Mouse (Mus musculus) heart, postnatal 0 days (tissue): ENCODE measurements around the gene Sgsh. TPM values are rescaled to one million over a fixed set of nuclear protein-coding genes. Genes with fewer than 3 reads are reported as not detected.
"Not testable (repeated sequence)": the region's sequence is repeated elsewhere in the genome, so short reads cannot be mapped to it uniquely, and the experiment has no call there.

Experiments used
- ATAC-seq: fragments of 200-750 bp; cut with Nextera tagmentation; 2 replicates; pipeline ENCODE4 v1.8.0; 2017; ENCODE audit warnings: low read depth, moderate number of reproducible peaks, moderate library complexity; ENCODE audit not compliant: insufficient read depth
- DNase-seq: peaks from one replicate; pipeline ENCODE4 v3.0.0-alpha.2; 2016; ENCODE audit warnings: low spot score
- H3K27ac ChIP-seq: fragments of 300-500 bp; sonication (generic); 2 replicates; pipeline ENCODE4 v1.5.1; 2014; ENCODE audit warnings: low read depth, mild to moderate bottlenecking
- H3K27me3 ChIP-seq: fragments of 300-500 bp; sonication (generic); 2 replicates; pipeline ENCODE4 v1.6.1; 2014; ENCODE audit warnings: low read length, mixed read lengths; ENCODE audit not compliant: control insufficient read depth, insufficient read depth
- H3K36me3 ChIP-seq: fragments of 300-500 bp; sonication (generic); replicated peaks from 2 replicates; pipeline ENCODE4 v1.6.1; 2014; ENCODE audit warnings: low read length, mixed read lengths; ENCODE audit not compliant: control insufficient read depth, insufficient read depth
- H3K4me1 ChIP-seq: fragments of 300-500 bp; sonication (generic); 2 replicates; pipeline ENCODE4 v1.6.1; 2014; ENCODE audit warnings: antibody characterized with exemption; ENCODE audit not compliant: control insufficient read depth, insufficient read depth
- H3K4me2 ChIP-seq: fragments of 300-500 bp; sonication (generic); 2 replicates; pipeline ENCODE4 v1.6.1; 2014; ENCODE audit warnings: low read depth, mild to moderate bottlenecking, low read length, moderate library complexity
- H3K4me3 ChIP-seq: fragments of 300-500 bp; sonication (generic); 2 replicates; pipeline ENCODE4 v1.5.1; 2014; ENCODE audit warnings: low read depth, low read length
- H3K9ac ChIP-seq: fragments of 300-500 bp; sonication (generic); replicated peaks from 2 replicates; pipeline ENCODE4 v1.6.1; 2014; ENCODE audit warnings: low read depth, low read length, mixed read lengths
- H3K9me3 ChIP-seq: fragments of 300-500 bp; sonication (generic); replicated peaks from 2 replicates; pipeline ENCODE4 v1.6.1; 2016; ENCODE audit warnings: low read length; ENCODE audit not compliant: control insufficient read depth
- CTCF ChIP-seq: IDR thresholded peaks from 2 replicates; pipeline ENCODE4 v1.5.1; 2016; ENCODE audit warnings: antibody characterized with exemption, control low read depth, low read depth
- EP300 ChIP-seq: IDR thresholded peaks from 2 replicates; pipeline ENCODE4 v1.6.1; 2016; ENCODE audit warnings: antibody characterized with exemption, low read depth
- WGBS: fragments of 180-500 bp; shearing (Covaris S2); extraction: QIAGEN DNeasy Blood & Tissue Kit; methylation state at CpG from one replicate; pipeline ENCODE4 v1.1.7; 2014; 5-methylcytosine and 5-hydroxymethylcytosine counted together
- polyA plus RNA-seq: library from polyadenylated mRNA; unstranded; fragments of >200 nt; fragmentation: Nextera tagmentation; extraction: Ambion mirVana; gene quantifications from 2 replicates; pipeline ENCODE4 v1.2.1, GENCODE M21; 2015
- total RNA-seq: library from RNA; depleted of rRNA; stranded (reverse); fragments of >200 nt; gene quantifications from 2 replicates; pipeline ENCODE4 v1.2.3, GENCODE M21; 2014; ENCODE audit warnings: low replicate concordance

The Sgsh gene
- total and polyA plus RNA-seq, 2 experiments from 2014 or later: 6.5 to 14.8 TPM

- Histone ChIP-seq H3K36me3 (peaks cover 7% of the 10 kb centered on the region), H3K4me3 (peak overlapping the region; percentile 59), H3K9me3 (no peaks in the 10 kb centered on the region), H3K27me3 (no peaks in the 10 kb centered on the region), H3K27ac (peak overlapping the region; percentile 93), H3K4me1 (peaks cover 42% of the 10 kb centered on the region), H3K9ac (0 out of 2 replicates have a peak overlapping the region, but pooled peaks have one; percentile 73), H3K4me2 (peak overlapping the region; percentile 77)
- DNase-seq: no peak
- 43% methylated on average over 7 of the region's 7 CpGs for WGBS
- no peak for ATAC-seq
- no peak for TF ChIP-seq CTCF
- no peak for TF ChIP-seq EP300
Observed at GRCm38 (mm10) chr11:119391386-119392000, 36.2 kb upstream of the Sgsh start.

- Histone ChIP-seq H3K4me2 (peak overlapping the region; percentile 77), H3K27ac (peak overlapping the region; percentile 93), H3K27me3 (no peaks in the 10 kb centered on the region), H3K36me3 (no peaks in the 10 kb centered on the region), H3K4me1 (peaks cover 42% of the 10 kb centered on the region), H3K4me3 (peak overlapping the region; percentile 59), H3K9ac (peak overlapping the region; percentile 73), H3K9me3 (no peaks in the 10 kb centered on the region)
- TF ChIP-seq CTCF: no peak
- no peak for TF ChIP-seq EP300
- 2% methylated on average over 52 of the region's 53 CpGs for WGBS
- peak; percentile 71 for DNase-seq
- ATAC-seq: peak; percentile 51
Observed at GRCm38 (mm10) chr11:119390271-119391231, 35.2 kb upstream of the Sgsh start.

- under 1% methylated on average over 34 of the region's 35 CpGs for WGBS
Observed at GRCm38 (mm10) chr11:119389851-119390270, 34.5 kb upstream of the Sgsh start.

GRCm38 (mm10) chr11:119387273-119387672, 31.9 kb upstream of the Sgsh start:
- not testable (repeated sequence) for H3K36me3 ChIP-seq, H3K4me3 ChIP-seq, H3K4me2 ChIP-seq, ATAC-seq, H3K9me3 ChIP-seq, DNase-seq, H3K9ac ChIP-seq, H3K27me3 ChIP-seq
- Histone ChIP-seq H3K4me1 (peaks cover 32% of the 10 kb centered on the region), H3K27ac (peak overlapping the region; percentile 49)
- WGBS: 6% methylated on average over 3 of the region's 3 CpGs

More at GRCm38 (mm10) chr11:119389851-119390270, 34.5 kb upstream of the Sgsh start:
- H3K27me3 ChIP-seq: no peaks in the 10 kb centered on the region
- peak; percentile 57 for TF ChIP-seq CTCF
- TF ChIP-seq EP300: peak; percentile 37
- H3K9ac ChIP-seq: peak overlapping the region; percentile 73
- no peaks in the 10 kb centered on the region for H3K36me3 ChIP-seq
- DNase-seq: peak; percentile 84
- H3K27ac ChIP-seq: peak overlapping the region; percentile 93
- H3K4me2 ChIP-seq: peak overlapping the region; percentile 77
- H3K4me1 ChIP-seq: peaks cover 42% of the 10 kb centered on the region
- ATAC-seq: peak; percentile 80
- H3K4me3 ChIP-seq: peak overlapping the region; percentile 59
- no peaks in the 10 kb centered on the region for H3K9me3 ChIP-seq

GRCm38 (mm10) chr11:119386306-119386705, 31.0 kb upstream of the Sgsh start:
- whole genome bisulfite sequencing: 97% methylated on average over 5 of the region's 5 CpGs
- Histone ChIP-seq H3K4me3 (no peak overlapping the region), H3K27ac (no peak overlapping the region), H3K9me3 (no peaks in the 10 kb centered on the region), H3K36me3 (no peaks in the 10 kb centered on the region), H3K4me1 (peaks cover 22% of the 10 kb centered on the region), H3K4me2 (no peak overlapping the region), H3K9ac (no peak overlapping the region), H3K27me3 (no peaks in the 10 kb centered on the region)
- no peak for TF ChIP-seq EP300
- TF ChIP-seq CTCF: no peak
- DNase-seq (no peak), ATAC-seq (no peak)
